Mouse (Mus musculus) gastrocnemius, postnatal 25 days (tissue): Measurements from ENCODE around the gene Snx15. TPM values are rescaled to one million over a fixed set of nuclear protein-coding genes. Genes with fewer than 3 reads are reported as not detected.
A peak's percentile ranks its signal among the peaks of the same experiment; 100 is the strongest.

ENCODE experiments used
- DNase-seq: peaks from one replicate; pipeline ENCODE4 v3.0.0; 2022
- total RNA-seq, 2 experiments: library from RNA; stranded (reverse); gene quantifications; 1 replicate in 1 of 2; 2 replicates in 1 of 2; pipeline ENCODE4 v1.2.3; 2021

Gene Snx15
- total RNA-seq, 2 experiments from 2014 or later, result 8.7 to 12.4 TPM

DNA sequence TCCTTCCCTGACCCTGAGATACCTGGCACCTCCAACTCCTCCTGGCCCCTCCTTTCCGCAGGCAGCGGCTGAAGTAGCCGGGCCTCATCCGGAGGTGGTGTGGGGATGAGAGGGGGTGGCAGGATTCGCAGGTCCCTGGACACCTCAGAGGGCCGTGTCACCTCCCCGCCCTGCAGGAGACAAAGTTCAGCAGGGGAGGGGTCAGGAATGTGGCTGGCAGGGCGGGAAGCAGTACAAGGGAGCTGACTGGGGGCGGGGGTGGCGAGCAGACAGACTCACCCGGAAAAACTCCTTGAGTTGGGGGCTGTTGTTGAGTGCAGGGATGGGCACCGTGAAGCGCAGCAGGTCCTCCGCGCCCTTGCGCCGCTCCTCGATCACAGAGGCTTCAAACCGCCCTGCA is 6.3 kb downstream of the Snx15 start:
- DNase-seq, result no peak

GRCm38 (mm10) chr19:6118677-6119185 is 9.4 kb downstream of the Snx15 start:
- no peak for DNase-seq

- DNase-seq, result peak; percentile 84
Observed at GRCm38 (mm10) chr19:6117986-6118676, 10.0 kb downstream of the Snx15 start, which contains the start of gene Sac3d1. TSS of gene Sac3d1 (minus strand) at chr19:6118650.

DNA sequence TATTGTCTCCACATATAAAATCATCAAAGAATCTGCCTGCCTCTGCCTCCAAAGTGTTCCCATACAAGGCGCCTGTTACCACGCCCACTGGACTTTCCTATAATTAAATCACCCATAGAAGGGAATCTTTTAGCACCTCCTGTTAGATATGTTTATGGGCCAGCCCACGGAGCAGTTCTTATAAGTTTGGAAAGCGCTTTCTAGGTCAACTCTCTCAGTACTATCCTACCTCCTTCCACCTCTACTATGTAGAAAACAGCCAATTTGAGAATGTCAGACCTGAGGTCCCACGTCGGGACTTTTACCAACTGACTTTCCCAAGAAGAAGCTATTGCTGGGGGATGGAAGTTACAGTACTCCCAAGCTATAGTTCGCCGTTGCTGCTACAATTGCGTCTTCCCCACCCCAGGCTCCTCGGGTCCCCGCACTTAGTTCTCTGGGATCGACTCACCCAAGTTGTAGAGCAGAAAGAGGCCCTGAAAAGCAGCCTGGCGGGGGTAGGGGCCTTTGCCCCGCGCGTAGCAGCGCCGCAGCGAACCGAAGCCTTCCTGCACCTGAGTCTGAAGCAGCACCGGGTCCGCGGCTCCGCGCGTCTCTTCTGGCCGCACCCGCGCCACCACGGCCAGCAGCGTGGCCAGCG is 10.6 kb downstream of the Snx15 start:
- no peak for DNase-seq

GRCm38 (mm10) chr19:6116113-6116850 is 11.8 kb downstream of the Snx15 start:
- DNase-seq, result no peak

DNA sequence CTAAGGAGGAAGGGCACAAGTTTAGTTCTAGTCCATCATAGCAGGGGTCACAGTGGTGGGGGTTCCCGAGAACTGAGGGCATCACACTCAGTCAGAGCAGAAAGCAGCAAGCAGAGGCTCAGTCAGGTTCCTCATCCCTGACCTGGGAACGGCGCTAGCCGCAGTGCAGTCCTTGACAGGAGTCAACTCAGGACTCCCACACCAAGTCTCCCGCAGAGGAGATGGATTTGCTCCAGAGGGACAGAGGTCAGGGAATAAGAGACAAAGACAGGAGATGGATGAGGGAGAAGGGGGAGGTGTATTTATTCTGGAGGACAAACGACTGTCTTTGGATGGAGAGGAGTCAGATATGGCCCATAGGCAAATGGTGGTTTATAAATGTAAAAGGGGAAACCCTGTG is 15.0 kb downstream of the Snx15 start:
- DNase-seq, result no peak

DNA sequence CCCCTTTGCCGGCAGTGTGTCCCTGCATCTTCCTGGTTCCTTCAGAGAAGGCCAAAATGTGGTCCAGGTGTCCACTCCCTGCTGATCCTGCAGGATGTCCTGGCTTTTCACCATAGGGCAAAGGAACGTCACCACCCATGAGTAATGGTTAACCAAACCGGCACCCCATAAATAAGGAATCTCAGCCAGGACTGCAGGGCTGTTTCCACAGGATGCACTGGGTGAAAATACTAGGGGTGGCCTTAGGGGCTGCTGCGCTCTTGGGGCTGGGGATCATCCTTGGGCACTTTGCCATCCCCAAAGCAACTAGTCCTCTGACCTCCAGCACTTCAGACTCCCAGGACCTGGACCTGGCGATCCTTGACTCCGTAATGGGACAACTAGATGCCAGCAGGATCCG is 22.5 kb downstream of the Snx15 start, which contains the start of gene Naaladl1:
Naaladl1 (plus strand) TSS at position 197 of the 400 bp plus-strand sequence.
- no peak for DNase-seq

- DNase-seq, result no peak
Observed at GRCm38 (mm10) chr19:6104476-6104875, 23.6 kb downstream of the Snx15 start.

- no peak for DNase-seq
Observed at GRCm38 (mm10) chr19:6102169-6102853, 25.8 kb downstream of the Snx15 start.

DNA sequence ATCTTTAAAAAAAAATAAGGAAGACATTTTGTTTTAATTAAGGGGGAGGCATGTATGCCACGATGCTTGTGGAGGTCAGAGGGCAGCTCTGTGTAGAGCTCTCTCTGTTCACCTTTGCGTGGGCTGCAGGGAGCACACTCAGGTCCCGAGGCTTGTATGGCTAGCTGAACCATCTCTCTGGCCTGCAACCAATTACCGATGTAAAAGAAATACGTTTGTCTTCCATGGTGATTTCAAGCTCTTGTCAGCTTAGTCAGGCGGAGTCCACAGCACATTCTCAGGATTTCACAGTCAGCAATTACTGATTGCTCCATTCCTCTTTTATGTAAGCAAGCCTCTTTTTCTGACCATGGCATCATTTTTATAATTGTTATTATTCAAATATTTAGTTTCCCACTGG is 26.9 kb downstream of the Snx15 start:
- no peak for DNase-seq

- DNase-seq, result no peak
Observed at GRCm38 (mm10) chr19:6097847-6098246, 30.3 kb downstream of the Snx15 start.

GRCm38 (mm10) chr19:6094119-6094518 is 34.0 kb downstream of the Snx15 start, which contains the start of gene AC131692.1:
TSS of gene AC131692.1 (plus strand) at chr19:6094419.
- no peak for DNase-seq

- DNase-seq, result no peak
Observed at GRCm38 (mm10) chr19:6088841-6089240, 39.3 kb downstream of the Snx15 start.

- peak; percentile 30 for DNase-seq
Observed at GRCm38 (mm10) chr19:6085417-6085879, 42.7 kb downstream of the Snx15 start.

- peak; percentile 95 for DNase-seq
Observed at GRCm38 (mm10) chr19:6084478-6085248, 43.4 kb downstream of the Snx15 start, which contains the start of the genes Zfpl1 and Cdca5. TSS of gene Zfpl1 (minus strand) at chr19:6084956. TSS of gene Cdca5 (plus strand) at chr19:6084983.

DNA sequence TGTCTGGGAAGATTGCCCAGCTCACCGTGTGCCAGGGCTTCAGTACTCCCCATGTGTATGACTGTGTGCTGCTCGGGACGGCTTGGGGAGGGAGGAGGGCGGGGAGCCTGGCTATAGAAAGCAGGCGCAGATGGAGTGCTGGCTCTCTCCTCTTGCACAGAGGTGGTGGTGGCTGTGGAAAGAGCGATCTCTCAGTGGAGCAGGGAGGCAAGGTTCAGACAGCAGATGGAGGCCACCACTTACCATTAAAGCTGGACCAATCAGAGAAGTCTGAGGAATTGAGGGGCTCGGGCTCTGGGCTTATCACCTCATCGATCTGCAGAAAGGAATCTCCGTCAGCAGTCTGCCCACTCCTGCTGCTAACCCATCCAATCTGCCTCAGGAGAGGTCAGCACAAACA is 45.9 kb downstream of the Snx15 start, which contains the start of gene Gm28374:
Gm28374 (minus strand) TSS at position 101 of the 400 bp plus-strand sequence.
- no peak for DNase-seq

- DNase-seq, result no peak
Observed at GRCm38 (mm10) chr19:6079983-6080480, 48.1 kb downstream of the Snx15 start, which contains the start of gene Tmem262. TSS of gene Tmem262 (plus strand) at chr19:6080033.

- peak; percentile 83 for DNase-seq
Observed at GRCm38 (mm10) chr19:6076564-6077393, 51.3 kb downstream of the Snx15 start, which contains the start of gene Vps51. TSS of gene Vps51 (minus strand) at chr19:6077231.

- no peak for DNase-seq
Observed at GRCm38 (mm10) chr19:6073889-6074288, 54.2 kb downstream of the Snx15 start.

GRCm38 (mm10) chr19:6071261-6071660 is 56.8 kb downstream of the Snx15 start:
- DNase-seq, result no peak
